Mouse (Mus musculus): ENCODE results near the gene Taf5.

DNA sequence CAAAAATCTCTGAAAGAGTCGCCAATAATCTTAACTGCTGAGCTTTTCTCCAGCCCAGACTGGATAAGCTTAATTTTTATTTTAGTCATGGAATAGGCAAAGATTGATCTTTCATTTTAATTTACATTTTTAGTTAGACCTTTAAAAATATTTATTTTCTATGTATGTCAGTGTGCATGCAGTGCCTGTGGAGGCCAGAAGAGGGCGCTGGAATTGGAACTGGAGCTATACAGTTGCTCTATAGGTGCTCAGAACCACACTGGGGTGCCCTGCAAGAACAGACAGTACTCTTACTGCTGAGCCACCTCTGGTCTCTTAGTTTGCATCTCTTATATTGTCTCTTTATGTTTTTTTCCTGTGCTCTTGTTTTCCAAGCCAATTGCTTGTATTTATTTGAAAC is 55.3 kb downstream of the Taf5 start:
- TF ChIP-seq CTCF (IDR thresholded peaks at IDR 0.05; ENCODE audit: extremely low read depth, insufficient read depth, insufficient read length, insufficient replicate concordance), result peak; percentile 63; the same call in 1 of the 2 replicates
- no peak for TF ChIP-seq POLR2A (IDR thresholded peaks at IDR 0.05; ENCODE audit: low read depth, low read length)

Measured in spleen, adult 2 months (tissue).